Mouse (Mus musculus) induced T-regulatory cell, adult 2 months (primary cell): Measurements from ENCODE around the gene Trim65.
"Not testable (repeated sequence)": the region's sequence is repeated elsewhere in the genome, so short reads cannot be mapped to it uniquely, and the experiment has no call there.

ENCODE experiments used
- DNase-seq: peaks from one replicate; pipeline ENCODE4 v3.0.0-alpha.2; 2012; ENCODE audit warnings: low read depth

The Trim65 gene

DNA sequence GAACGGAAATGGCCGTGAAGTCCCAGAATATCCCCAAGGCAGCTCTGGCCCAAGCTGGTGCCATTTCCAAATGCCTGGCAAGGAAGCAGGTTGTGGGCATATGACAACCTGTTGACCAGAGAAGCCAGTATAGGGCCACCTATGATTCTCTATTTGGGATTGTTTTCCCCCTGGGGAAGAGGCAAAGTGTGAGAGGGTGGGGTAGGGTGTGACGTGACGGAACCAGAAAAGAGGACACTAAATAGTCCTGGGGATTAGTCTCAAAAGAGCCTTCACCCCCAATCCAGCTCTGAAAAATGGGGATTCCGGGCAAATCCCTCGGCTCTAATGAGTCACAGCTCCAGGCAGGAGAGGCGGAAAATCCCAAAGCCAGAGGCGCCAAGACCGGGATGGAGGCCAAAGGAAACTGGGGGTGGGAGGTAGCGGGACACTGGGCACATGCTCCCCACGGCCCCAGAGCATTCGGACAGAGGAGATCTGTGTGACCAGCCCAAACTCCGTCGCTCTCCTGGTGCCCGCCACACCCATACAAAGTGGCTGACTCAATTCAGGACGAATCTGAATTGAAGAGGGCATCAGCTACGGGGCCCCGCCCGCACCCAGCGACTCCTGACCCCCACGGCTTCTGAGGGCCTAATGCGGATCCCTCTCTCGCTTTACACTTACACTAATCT lies 22.3 kb downstream of the Trim65 start:
- no peak for DNase-seq

DNA sequence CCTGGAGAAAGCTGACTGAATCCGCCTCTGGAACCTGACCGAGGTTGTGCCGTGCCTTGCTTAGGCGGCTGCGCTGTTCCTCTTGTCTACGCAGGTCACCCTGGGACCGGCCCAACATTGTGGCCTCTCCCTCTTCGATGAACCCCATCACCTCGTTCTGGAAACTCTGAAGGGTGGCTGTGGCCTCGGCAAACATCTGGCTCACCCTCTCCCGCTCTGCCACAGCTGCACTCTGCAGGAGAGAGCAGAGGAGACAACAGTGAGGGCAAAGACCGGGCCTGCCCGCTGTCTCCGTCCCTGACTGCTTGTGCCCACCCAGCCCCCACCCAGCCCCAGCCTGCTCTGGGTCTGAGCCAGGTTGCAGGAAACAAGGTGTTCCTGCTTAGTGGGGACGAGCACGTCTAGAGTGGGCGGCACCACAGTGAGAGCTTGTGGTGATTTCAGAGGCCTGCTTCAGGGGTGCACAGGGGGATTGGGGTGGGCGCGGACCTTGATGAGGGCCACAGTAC lies 23.1 kb downstream of the Trim65 start:
- no peak for DNase-seq

DNA sequence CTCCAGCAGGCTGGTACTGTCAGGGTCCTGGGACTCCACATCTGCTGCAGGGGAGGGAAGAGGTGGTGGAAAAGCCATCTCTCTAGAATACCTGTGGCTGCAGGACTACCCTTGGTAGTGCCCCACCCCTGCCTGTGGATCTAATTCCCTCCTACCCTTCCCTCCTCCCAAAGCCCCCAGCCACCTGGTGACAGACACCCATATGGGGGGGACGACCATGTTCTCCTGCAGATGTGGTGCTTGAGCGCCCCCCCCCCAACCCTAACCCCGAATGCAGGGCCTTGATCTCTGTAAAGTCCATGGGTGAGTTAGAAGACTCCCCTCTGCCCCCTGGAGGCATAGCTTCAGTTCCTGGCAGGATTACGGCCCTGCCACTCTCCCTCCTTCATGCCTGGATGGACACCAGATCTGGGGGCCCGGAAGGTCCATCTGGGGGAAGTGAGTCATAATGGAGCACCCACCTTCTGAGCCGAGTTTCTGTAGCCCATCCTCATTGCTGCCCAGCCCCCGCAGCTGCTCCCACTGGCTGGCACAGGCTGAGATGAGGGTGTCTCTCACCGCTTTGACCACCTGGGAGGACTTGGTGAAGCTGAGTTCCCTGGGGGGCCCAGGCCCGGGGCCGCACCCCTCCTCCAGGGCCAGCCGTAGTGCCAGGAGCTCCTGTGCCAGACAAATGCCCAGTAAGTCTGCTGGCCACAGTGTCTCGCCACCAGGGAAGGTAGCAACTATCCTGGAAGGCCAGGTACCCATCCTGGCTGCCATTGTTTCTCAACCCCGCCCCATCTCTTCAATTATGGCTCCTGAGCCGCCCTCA lies 23.8 kb downstream of the Trim65 start:
- no peak for DNase-seq

DNA sequence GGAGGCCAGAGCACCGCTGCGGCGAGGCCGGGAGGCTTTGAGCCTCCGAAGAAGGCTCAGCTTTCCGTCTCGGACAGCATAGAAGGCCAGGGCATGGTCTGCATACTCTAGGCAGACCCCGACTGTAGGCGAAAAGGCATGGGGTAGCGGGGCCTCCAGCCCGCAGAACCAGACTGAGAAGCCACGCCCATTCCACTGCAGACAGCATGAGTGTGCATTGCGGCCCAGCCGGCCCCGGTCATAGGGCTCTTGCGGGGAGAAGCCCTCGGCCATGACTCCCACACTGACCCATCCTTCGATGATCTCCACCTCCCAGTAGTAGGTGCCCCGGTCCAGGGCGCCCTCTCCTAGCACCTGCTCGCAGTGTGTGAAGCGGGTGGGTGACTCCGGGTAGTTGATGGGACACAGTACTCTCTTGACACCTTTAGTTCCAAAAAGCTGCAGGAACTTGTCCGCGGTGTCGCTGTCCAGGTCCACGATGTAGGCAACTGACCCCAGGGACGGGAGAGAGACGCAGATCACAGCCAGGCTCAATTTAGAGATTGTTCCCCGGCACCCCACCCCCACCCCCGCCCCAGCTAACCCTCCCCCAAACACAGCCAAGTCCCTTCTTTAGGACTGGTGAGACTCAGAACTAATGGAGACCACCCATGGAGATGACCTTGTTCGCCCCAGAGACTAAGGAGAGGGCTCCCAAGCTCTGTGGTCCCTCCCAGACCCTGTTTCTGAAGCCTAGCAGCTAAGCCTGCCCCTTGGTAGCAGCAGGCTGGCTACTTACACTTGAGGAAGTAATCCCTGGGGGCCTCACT lies 24.6 kb downstream of the Trim65 start:
- DNase-seq, result no peak

DNA sequence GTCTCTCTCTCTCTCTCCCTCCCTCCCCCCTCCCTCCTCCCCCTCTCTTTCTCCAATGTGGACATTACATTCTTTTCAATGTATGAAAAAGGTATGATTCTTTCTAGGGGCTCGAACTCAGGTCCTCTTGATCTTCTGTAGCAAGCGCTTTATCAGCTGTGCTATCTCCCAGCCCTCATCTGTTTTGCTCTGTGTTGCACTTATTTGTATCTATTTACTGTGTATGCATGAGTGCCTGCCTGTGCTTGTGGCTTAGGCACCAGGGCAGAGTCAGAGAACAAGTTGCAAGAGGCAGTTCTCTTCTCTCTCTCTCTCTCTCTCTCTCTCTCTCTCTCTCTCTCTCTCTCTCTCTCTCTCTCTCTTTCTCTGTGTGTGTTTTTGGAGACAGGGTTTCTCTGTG lies 25.9 kb downstream of the Trim65 start:
- peak; percentile 33 for DNase-seq

DNA sequence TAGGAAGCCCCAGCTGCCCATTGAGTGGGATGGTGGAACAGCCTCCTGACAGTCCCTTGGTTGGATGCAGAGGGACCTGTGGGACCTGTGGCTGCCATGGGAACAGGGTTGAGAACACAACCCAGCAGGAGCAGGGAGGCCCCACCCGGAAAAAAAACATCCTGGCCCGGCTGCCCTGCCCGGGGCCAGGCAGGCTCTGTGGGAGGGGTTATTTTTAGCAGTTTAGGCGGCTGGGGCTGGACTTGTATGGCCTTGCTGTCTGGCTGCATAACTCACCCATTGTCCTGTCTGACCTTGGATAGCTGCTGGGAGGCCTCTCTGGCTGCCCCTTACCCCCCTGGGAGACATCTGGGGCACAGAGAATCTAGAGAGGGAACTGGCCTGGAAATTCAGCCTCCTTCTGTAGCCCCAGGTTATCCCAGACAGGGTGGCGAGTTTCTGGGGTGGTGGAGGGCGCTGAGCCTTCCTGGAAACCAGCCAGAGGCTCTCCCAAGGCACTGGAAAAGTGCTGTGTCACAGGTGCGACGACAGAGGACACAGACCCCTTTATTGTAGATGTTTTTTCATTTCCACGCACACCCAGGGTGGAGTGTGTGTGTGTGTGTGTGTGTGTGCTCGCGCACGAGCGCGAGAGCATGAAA lies 26.8 kb downstream of the Trim65 start:
- peak; percentile 38 for DNase-seq

DNA sequence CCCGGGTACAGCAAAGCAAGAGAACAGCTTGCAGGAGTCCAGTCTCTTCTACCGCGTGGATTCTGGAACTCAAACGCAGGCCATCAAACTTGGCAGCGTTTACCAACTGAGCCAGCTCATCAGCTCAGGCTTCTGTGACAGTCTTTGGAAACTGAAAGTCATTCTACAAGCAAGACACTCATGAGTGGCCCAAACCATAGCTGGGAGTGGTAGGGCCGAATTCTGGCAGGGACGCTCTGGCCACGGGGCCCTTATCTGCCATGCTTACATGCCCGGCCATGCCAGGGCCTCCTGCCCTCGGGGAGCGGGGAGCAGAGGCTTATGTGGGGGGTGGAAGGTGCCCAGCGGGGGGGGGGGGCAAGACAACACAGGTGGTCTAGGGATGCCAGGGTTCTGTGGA lies 27.4 kb downstream of the Trim65 start:
- no peak for DNase-seq

DNA sequence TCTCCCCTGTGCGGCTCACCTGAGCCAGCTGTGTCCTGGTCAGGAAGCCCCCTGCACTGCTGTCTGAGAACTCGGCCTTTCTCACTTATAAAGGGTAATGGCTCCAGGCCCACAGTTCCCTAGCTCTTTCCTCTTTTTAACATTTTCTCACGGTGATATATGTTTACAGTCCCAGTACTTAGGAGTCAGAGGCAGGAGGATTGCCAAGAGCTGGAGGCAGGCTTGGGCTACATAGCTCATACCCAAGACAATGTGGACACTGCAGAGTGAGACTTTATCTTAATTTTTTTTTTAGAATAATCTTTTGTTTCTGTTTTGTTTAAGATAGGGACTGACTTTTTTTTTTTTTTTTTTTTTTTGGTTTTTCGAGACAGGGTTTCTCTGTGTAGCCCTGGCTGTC lies 28.5 kb downstream of the Trim65 start:
- no peak for DNase-seq

DNA sequence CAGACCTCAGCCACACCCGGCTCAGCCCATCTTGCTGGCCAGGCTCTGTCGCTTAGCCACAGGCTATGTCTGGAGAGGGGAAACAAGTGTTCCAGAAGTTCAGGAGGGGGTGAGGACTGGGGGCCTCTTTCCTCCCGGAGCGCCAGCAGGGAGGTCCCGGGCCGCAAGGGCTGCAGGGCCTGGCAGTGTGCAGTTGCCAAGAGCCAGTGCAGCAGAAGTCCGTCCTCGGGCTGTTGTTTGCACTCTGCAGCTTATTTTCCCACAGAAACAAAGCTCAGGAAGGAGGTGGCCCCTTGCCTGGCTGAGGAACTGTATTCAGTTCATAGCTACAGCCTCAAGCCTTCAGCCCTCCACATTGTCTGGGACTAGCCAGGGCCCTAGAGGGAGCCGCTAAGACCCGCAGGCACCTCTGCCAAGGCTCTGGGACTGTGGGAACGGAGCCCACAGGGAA lies 29.0 kb downstream of the Trim65 start:
- DNase-seq, result no peak

DNA sequence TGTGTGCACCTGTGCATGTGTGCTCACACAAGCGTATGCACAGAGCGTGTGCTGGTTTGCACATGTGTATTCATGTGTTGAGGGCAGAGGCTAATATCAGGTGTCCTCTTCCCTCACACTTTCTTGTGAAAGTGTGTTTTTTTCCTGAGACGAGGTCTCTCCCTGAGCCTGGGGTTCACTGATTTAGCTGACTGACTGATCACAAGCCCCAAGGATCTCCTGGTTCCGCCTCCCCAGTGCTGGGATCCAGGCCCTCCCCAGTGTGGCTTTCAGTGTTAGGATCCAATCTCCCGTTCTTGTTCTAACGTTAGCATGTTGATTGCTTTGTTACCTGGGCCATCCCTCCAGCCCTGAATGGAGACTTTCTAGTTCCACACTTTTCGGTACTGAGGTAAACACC lies 30.1 kb downstream of the Trim65 start:
- no peak for DNase-seq

DNA sequence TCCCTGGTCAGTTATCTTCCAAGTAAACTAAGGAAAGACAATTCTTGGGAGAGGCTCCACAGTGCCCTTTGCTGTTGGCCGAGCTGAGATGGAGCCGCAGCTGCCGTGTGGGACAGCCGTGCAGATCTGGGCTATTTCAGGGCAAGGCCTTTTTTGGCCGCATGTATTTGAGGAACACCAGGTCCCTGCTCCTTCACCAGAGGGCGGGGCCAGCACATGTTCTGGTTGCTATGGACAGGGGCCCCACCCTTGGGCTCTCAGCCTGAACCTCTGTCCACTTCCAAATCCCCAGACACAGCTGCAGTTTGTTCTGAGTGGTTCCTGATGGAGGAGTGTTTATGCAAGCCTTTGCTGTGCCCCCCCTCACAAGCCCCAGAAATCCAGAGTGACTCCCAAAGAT lies 30.5 kb downstream of the Trim65 start:
- no peak for DNase-seq

DNA sequence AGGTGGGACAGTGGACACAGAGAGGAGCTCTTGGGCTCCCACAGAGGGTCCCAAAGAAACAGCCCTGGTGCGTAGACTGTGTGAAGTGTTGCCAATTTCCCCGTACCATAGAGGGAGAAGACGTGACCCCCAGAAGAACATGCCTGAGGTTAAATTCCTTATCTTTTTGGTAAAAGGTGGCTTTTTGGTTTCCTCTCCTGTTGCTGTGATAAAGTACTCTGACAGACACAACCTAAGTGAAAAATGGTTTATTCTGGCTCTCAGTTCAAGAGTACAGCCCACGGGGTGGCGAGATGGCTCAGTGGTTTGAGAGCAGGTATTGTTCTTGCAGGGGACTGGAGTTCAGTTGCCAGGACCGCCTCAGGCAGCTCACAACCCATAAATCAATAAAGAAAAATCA lies 31.5 kb downstream of the Trim65 start:
- no peak for DNase-seq

DNA sequence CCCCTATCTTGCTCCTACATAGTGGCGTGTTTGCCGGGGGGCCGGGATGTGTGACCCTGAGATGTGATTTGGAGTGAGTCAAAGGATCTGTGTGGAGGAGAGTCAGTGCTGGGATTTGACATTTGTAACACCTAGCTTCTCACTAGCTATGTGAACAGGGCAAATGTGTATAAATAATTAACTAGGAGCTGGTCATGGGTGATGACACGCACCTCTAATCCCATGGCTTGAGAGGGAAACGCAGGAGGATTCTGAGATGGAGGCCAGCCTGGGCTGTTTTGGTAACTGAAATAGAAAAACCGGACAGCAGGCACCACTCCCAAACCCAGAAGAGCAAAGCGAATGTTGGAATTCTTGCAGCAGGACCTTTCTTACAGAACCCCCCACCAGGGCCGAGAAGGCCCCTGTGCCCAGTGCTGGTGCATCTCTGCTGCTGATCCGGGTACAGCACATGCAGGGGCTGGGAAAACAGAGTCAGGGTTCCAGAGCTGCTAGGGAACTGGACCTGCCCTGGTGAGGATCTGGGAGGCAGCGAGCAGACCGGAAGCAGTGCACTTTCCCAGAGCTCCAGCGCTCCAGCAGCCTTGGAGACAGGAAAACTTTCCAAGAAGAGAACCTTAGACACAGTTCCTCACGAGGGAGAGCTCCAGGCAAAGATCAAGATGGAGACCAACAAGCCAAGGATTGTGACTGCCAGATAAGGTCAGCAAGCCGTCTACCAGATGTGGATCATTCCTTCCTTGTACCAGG lies 32.0 kb downstream of the Trim65 start:
- no peak for DNase-seq

DNA sequence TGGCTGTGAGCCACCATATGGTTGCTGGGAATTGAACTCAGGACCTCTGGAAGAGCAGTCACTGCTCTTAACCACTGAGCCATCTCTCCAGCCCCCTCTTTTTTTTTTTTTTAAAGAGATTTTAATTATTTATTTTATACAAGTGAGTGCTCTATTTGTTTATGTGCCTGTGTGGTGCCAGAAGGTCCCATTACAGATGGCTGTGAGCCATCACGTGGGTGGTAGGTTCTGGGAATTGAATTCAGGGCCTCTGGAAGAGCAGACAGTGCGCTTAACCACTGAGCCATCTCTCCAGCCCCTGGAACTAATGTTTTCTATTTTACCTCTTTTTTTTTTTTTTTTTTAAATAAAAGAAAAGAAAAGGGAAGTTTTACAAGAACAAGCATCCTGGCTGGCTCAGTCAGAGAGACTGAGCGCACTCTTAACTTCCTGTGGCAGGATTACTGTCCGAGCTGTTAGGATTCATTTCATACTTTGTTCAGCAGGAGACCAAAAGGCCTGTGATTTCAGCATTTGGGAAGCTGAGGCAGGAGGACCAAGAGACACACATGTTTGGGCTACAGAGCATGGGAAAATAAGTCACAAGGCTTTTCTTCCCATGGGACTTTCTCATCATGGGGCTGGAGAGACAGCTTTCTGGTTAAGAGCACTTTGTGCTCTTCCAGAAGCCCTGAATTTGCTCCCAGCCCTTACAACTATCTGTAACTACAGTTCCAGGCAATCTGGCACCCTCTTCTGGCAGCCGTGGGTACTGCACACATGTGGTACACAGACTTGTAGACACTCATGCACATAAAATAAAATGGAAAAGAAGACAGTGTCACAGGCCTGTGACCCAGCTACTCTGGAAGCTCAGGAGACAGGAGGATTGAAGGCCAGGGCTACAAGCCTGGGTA lies 34.5 kb downstream of the Trim65 start:
- peak; percentile 77 for DNase-seq

DNA sequence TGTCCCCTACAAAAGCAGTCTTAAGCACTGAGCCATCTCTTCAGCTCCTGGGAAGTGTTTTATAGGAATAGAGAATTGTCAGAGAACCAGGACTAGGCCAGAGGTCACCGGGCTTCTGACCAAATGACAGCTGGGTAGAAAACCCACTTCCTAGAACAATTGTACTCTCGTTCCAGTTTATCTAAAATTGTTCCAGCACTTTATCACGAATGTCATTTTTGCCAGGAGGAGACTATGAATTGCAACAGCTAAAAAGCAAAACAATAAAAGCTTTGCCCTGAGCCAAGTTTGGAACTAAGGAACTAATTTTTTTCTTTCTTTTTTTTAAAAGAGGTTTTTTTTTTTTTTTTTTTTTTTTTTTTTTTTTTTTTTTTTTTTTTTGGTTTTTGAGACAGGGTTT lies 35.4 kb downstream of the Trim65 start:
- no peak for DNase-seq

DNA sequence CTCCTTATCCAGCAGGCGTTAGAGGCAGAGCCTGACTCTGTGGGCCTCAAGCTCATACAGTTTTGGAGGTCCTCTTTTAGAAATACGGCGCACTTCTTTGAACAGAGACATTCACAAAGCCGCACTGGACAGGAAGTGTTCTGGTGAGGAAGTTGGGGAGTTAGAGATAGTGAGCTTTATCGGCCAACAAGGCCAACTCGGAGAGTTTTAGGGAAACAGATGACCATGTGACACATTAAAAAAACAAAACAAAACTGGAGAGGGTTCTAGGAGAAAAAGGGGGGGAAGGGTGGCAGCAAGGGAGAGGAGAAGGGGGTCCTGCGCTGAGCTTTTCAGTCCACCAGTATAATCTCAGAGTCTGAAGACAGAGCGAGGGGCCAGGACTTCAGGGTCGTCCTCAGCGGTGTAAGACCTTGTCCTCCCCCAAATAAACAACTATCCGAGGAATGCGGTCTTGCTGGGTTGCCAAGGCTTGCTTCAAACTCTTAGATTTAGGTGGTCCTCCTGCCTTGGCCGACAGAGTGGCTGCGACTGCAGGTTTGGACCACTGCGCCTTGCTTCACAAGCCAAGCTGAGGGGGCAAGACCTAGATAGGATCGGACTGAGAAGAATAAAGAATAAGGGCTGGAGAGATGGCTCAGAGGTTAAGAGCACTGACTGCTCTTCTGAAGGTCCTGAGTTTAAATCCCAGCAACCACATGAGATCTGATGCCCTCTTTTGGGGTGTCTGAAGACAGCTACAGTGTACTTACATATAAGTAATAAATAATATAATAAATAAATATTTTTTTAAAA lies 37.0 kb downstream of the Trim65 start:
- no peak for DNase-seq

DNA sequence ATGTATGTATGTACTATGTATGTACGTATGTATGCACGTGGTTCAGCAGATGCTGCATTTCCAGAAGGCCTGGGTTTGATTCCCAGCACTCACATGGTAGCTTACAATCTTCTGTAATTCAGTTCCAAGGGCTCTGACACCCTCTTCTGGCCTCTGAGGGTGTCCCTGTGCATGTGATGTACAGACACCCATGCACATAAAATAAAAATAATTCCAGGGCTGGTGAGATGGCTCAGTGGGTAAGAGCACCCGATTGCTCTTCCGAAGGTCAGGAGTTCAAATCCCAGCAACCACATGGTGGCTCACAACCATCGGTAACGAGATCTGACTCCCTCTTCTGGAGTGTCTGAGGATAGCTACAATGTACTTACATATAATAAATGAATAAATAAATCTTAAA lies 38.0 kb downstream of the Trim65 start:
- DNase-seq, result not testable (repeated sequence)

DNA sequence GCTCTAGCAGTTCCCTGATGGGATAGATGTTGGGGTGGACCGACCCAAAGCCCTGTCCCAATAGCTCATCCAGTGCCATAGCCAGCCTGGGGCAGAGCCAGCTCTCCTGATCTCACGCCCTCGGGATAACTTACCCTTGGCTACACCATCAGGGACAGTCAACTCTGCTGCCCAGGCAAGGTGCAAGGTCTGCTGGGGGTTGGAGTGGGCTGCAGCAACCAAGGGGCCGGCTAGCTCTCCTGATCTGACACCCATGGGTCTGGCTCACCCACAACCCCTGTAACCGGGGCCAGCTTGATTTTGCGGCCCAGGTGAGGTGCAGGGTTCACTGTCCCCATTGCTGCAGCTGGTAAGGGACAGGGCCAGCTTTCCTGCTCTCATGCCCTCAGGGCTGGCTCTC lies 39.3 kb downstream of the Trim65 start:
- DNase-seq, result no peak

DNA sequence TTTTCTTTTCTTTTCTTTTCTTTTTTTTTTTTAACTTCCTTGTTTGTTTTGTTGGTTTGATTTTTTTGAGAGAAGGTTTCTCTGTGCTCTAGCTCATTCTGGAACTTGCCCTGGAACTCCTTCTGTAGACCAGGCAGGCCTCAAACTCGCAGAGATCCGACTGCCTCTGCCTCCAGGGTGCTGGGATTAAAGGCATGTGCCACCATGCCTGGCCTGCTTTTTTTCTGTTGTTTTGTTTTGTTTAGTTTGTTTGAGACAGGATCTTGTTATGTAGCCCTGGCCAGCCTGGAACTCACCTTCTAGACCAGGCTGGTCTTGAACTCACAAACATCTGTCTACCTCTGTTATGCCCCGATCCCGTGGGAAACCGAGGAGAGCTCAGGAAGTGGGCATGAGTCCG lies 41.4 kb downstream of the Trim65 start:
- DNase-seq, result no peak
